26 mouse cellular contexts compared by ENCODE assay signal in genomic region chr4:45872147-45872546, GRCm38 (mm10). TPM values are rescaled to one million over a fixed set of nuclear protein-coding genes. Genes with fewer than 3 reads are reported as not detected.
"Had no signal": no experiment of that assay in that cellular context is flagged by ENCODE, and none has a peak within 500 bp of the region (broad histone marks: within the 10 kb centered on the region; RNA-seq: fewer than 3 reads in every experiment).

No protein-coding gene starts in this region.

- H3K4me3 ChIP-seq: layer of hippocampus, adult 2 months; liver, embryonic 13.5 days; stomach, embryonic 15.5 days had no signal

- DNase-seq: kidney, postnatal 25 days; layer of hippocampus, adult 9-11 months; liver, embryonic 13.5 days; lung, adult 2 months; lung, postnatal 14 days; lung, postnatal 4 days; midbrain, embryonic 14.5 days; right cerebral cortex, adult 18-20 months; right cerebral cortex, postnatal 25 days; spleen, adult 18-20 months; thymus, postnatal 25 days had no signal

- H3K9ac ChIP-seq: liver, embryonic 13.5 days; stomach, embryonic 15.5 days had no signal

- H3K4me2 ChIP-seq: liver, embryonic 13.5 days; midbrain, embryonic 11.5 days; stomach, embryonic 15.5 days had no signal

- H3K27me3 ChIP-seq: stomach, embryonic 15.5 days had no signal

- H3K27ac ChIP-seq: kidney, postnatal 0 days; layer of hippocampus, adult 2 months; liver, embryonic 13.5 days; stomach, embryonic 15.5 days had no signal

- H3K9me3 ChIP-seq: stomach, embryonic 15.5 days had no signal

- H3K36me3 ChIP-seq: stomach, embryonic 15.5 days had no signal

- H3K4me1 ChIP-seq: liver, embryonic 13.5 days; stomach, embryonic 15.5 days had no signal

RNA-seq across cellular contexts. Expression of gene Ccdc180, which starts 18.0 kb away (rescaled TPM):
- total RNA-seq: liver, adult 2 months had no signal
- polyA plus RNA-seq: large intestine, adult 2 months; limb, embryonic 11.5 days; midbrain, embryonic 11.5 days had no signal

RNA-seq across cellular contexts. Expression of gene Stra6l, which starts 23.7 kb away (rescaled TPM):
- total RNA-seq: layer of hippocampus, adult 2 months; layer of hippocampus, postnatal 25 days; left cerebral cortex, postnatal 10 days; left cerebral cortex, postnatal 36 days; megakaryocyte progenitor cell, adult 5-6 weeks; megakaryocyte-erythroid progenitor cell, adult 5-6 weeks had no signal

RNA-seq across cellular contexts. Expression of gene Igfbpl1, which starts 45.4 kb away (rescaled TPM):
- total RNA-seq: liver, adult 2 months; megakaryocyte progenitor cell, adult 5-6 weeks; megakaryocyte-erythroid progenitor cell, adult 5-6 weeks had no signal
- polyA plus RNA-seq: liver, adult 2 months; liver, embryonic 16.5 days; lung, embryonic 16.5 days; thymus, postnatal 0 days had no signal
